Mouse (Mus musculus) testis, adult 2 months (tissue): ENCODE results near the gene Kcna7.

Experiments used
- CTCF ChIP-seq: fragments of 200-500 bp; IDR thresholded peaks from 2 replicates; pipeline ENCODE4 v1.5.1; 2012; ENCODE audit warnings: low read depth, mild to moderate bottlenecking, inconsistent platforms, low read length, moderate library complexity; ENCODE audit not compliant: control insufficient read depth, insufficient read depth, insufficient replicate concordance
- POLR2A ChIP-seq: fragments of 200-500 bp; IDR thresholded peaks from 2 replicates; pipeline ENCODE4 v1.6.1; 2012; ENCODE audit warnings: low read depth, mild to moderate bottlenecking, inconsistent platforms, low read length, moderate library complexity; ENCODE audit not compliant: control insufficient read depth

- no peak for TF ChIP-seq CTCF
- no peak for TF ChIP-seq POLR2A
Measured at GRCm38 (mm10) chr7:45409497-45410163, 4.2 kb downstream of the Kcna7 start.
